Mouse (Mus musculus) small intestine, adult 2 months (tissue): ENCODE results near the gene Slc9a3r1.

Source experiments
- CTCF ChIP-seq: fragments of 200-500 bp; IDR thresholded peaks from 2 replicates; pipeline ENCODE4 v1.5.1; 2012; ENCODE audit warnings: low read depth, mild to moderate bottlenecking, control low read depth, inconsistent platforms, low read length, moderate library complexity, mixed read lengths; ENCODE audit not compliant: insufficient replicate concordance, insufficient read length; ENCODE audit errors: extremely low read depth
- POLR2A ChIP-seq: fragments of 200-500 bp; IDR thresholded peaks from 2 replicates; pipeline ENCODE4 v1.6.1; 2012; ENCODE audit warnings: low read depth, mild to moderate bottlenecking, control low read depth, inconsistent platforms, low read length, moderate library complexity

DNA sequence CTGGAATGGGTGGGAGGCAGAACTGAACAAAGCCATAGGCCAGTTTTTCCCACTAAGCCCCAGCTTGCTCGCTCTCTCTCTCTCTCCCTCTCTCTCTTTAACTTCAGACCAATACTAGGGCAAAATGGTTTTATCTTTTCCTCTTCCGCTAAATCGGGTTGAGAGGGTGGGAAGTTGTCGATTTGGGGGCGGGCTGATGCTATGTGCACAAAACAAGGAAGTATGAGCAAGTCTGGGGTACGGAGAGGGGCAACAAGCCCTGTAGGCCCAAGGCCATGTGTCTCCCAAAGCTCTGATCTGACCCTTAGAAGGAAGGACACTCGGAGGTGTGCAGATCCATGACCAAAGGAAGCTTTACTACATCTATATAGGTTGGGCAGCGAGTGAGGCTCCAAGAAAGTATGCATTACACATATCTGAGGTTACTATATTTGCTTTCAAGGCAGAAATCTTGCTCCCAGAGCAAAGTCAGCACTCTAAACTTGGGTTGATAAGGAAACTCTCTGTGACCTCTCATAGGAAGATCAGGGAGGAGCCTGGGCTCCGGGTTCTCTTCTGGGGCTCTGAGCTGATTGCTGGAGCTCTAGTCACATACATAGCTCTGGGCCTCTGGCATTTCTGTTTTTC is 1.4 kb upstream of the Slc9a3r1 start:
- TF ChIP-seq CTCF (no peak), POLR2A (peak; percentile 38; the same call in 1 of the 2 replicates)
